Mouse (Mus musculus): ENCODE data around the gene BC049352. TPM values are rescaled to one million over a fixed set of nuclear protein-coding genes. Genes with fewer than 3 reads are reported as not detected.

The BC049352 gene
- total RNA-seq, 2 experiments from 2014 or later = 0.92 to 2.8 TPM

- Histone ChIP-seq H3K27ac (no peak overlapping the region), H3K4me3 (no peak overlapping the region)
- no peak for TF ChIP-seq CTCF (IDR thresholded peaks at IDR 0.05)
- DNase-seq = peak; percentile 59
- intact Hi-C loops (cut with DNase I) = no loop called here
These were observed 19.6 kb downstream of the BC049352 start for GRCm38 (mm10) chr9:45201319-45201947.

DNA sequence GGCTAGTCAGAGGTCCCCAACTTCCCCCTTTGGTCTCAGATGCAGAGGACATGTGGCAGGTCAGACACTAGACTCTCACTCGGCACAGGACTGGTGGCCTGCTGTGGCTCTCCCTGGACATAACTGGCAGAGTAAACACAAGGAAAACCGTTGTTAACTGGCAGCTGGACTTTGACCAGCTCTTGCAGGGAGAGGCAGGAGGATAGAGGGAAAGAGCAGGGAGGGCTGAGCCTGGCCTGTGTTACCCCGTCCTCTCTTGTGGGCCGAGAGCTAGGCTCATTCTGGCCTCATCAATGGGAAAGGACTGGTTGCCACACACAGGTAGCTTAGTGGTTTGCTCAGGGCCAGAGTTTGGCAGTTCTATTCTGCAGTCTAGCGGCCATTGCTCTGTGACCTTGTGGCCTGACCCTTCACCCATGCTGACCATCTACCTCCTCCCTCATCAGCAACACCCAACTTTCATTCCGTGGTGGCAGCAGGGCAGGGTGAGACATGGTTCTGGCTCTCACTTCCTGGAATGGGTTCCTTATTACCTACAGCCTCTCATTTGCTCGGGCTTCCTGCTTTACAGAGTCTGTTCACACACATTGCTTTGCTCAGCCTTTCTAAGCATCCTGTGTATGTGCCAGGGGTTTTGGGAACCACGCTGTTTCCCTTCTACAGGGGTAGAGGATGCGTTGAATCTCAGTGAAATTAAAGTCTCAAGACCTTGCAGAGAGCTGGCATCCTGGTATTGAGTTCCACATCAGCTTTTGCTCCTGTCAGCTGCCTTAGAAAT lies 20.4 kb downstream of the BC049352 start:
- no peak for DNase-seq

DNA sequence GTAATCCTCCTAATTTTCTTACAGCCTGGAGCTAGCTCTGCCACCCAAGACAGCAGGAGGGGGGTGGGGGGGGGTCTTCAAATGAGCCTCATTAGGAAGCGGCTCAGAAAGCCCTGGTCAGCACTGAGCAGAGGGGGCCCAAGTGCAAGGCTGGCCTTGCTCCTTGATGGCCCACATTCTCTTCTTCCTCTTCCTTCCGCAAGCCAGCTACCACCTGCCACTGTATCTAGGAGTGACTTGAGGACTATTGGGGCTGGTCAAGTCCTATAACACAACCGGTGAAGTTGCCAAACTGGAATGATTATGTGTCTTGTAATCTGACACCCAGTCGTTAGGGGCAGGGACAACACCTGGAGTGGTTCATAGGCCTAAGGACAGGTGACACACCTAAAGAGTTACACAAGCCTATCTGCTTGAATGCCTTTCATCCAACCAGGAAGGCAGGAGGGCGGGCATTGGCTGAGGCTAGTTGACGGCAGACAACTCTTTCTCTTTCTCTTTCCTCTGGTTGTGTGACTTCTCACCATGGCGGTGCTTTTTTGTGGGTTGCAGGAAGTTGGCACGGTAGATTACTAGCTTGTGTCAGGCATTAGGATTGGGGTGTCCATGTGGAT lies 22.1 kb downstream of the BC049352 start, which contains the start of gene Tmprss4:
TSS of gene Tmprss4 (minus strand) at position 296 of the 614 bp plus-strand sequence.
- TF ChIP-seq CTCF (IDR thresholded peaks at IDR 0.05) = no peak
- H3K27ac ChIP-seq = no peak within 1 kb of the TSS
- intact Hi-C loops (cut with DNase I) = no loop called here
- no peak within 1 kb of the TSS for H3K4me3 ChIP-seq
- DNase-seq = no peak

More for the DNA sequence above, 20.4 kb downstream of the BC049352 start:
- no peak overlapping the region for H3K27ac ChIP-seq
- intact Hi-C loops (cut with DNase I) = no loop called here
- TF ChIP-seq CTCF (IDR thresholded peaks at IDR 0.05) = no peak
- no peak overlapping the region for H3K4me3 ChIP-seq

GRCm38 (mm10) chr9:45205143-45205542 lies 23.3 kb downstream of the BC049352 start:
- DNase-seq = no peak
- H3K4me3 ChIP-seq = no peak overlapping the region
- intact Hi-C loops (cut with DNase I) = no loop called here
- no peak for TF ChIP-seq CTCF (IDR thresholded peaks at IDR 0.05)
- H3K27ac ChIP-seq = no peak overlapping the region

- Histone ChIP-seq H3K4me3 (no peak overlapping the region), H3K27ac (no peak overlapping the region)
- TF ChIP-seq CTCF (IDR thresholded peaks at IDR 0.05) = no peak
- no peak for DNase-seq
- intact Hi-C loops (cut with DNase I) = no loop called here
These were observed 24.3 kb downstream of the BC049352 start for GRCm38 (mm10) chr9:45206121-45206520.

GRCm38 (mm10) chr9:45207015-45207743 lies 25.4 kb downstream of the BC049352 start:
- TF ChIP-seq CTCF (IDR thresholded peaks at IDR 0.05) = no peak
- intact Hi-C loops (cut with DNase I) = no loop called here
- Histone ChIP-seq H3K4me3 (no peak overlapping the region), H3K27ac (no peak overlapping the region)
- DNase-seq = no peak

- no peak overlapping the region for H3K27ac ChIP-seq
- no peak for DNase-seq
- H3K4me3 ChIP-seq = no peak overlapping the region
- TF ChIP-seq CTCF (IDR thresholded peaks at IDR 0.05) = no peak
- intact Hi-C loops (cut with DNase I) = no loop called here
These were observed 30.2 kb downstream of the BC049352 start for GRCm38 (mm10) chr9:45212001-45212400.

DNA sequence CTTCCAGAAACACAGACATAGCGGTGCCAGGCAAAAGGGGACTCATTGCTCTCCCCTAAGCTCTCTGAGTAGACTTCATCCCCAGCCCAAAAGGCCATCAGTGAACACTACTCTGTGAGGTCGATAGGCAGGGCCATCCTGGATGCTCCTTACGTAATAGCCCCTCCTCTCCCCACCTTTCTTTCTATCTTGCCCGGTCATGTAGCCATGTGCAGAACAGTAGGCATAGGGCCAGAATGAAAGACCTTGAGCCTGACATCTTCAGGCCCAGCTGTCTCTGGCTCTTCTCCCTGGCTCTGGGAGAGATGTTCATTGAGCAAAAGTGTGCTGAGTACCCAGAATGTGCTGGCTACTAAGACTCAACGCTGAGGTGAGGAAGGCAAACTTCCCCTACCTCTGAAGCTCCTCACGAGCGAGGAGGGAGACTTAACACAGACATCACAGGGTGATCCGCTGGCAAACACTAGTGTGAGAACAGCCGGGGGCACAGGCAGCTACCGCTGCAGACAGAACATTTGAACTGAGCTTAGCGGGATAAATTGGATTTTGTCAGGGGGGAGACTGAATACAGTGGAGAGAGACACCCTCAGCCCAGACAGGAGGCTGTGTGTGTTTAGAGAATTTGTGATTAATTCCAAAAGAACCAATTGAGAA lies 33.8 kb downstream of the BC049352 start:
- no peak for TF ChIP-seq CTCF (IDR thresholded peaks at IDR 0.05)
- no peak for DNase-seq
- Histone ChIP-seq H3K4me3 (no peak overlapping the region), H3K27ac (no peak overlapping the region)
- intact Hi-C loops (cut with DNase I) = no loop called here

DNA sequence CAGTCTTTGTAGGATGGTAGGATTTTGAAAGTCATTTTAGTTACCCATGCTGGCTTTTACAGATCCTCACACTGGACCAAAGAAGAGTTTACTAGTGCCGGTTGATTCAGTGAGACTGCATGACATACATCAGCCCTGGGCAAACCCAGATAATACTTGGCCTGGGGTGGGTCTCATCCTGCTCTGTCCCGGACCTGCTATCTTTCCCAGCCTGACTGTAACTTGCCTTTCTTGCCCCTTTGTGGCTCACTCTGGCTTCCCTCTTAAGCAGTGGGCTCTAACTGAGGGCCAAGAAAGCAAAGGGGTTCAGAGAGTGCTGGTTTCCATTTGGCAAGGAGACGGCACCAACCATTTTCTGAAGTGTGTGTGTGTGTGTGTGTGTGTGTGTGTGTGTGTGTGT lies 37.8 kb downstream of the BC049352 start:
- no peak for DNase-seq
- H3K4me3 ChIP-seq = no peak overlapping the region
- intact Hi-C loops (cut with DNase I) = loop anchor here (2.0 kb wide), 3 partner anchors 81 to 199 kb away; no protein-coding TSS in a partner anchor
- H3K27ac ChIP-seq = no peak overlapping the region
- no peak for TF ChIP-seq CTCF (IDR thresholded peaks at IDR 0.05)

- intact Hi-C loops (cut with DNase I) = loop anchor here (2.0 kb wide), 3 partner anchors 79 to 197 kb away; no protein-coding TSS in a partner anchor
- Histone ChIP-seq H3K4me3 (no peak overlapping the region), H3K27ac (no peak overlapping the region)
- DNase-seq = peak; percentile 90
- peak; percentile 93 for TF ChIP-seq CTCF (IDR thresholded peaks at IDR 0.05)
These were observed 39.8 kb downstream of the BC049352 start for GRCm38 (mm10) chr9:45221567-45221966.

- Histone ChIP-seq H3K27ac (no peak overlapping the region), H3K4me3 (no peak overlapping the region)
- intact Hi-C loops (cut with DNase I) = no loop called here
- no peak for TF ChIP-seq CTCF (IDR thresholded peaks at IDR 0.05)
- no peak for DNase-seq
These were observed 47.6 kb downstream of the BC049352 start for GRCm38 (mm10) chr9:45229359-45229758.

GRCm38 (mm10) chr9:45235668-45236227 lies 53.9 kb downstream of the BC049352 start:
- DNase-seq = no peak
- no peak for TF ChIP-seq CTCF (IDR thresholded peaks at IDR 0.05)
- Histone ChIP-seq H3K4me3 (no peak overlapping the region), H3K27ac (no peak overlapping the region)
- intact Hi-C loops (cut with DNase I) = no loop called here
